16 mouse cellular contexts compared by ENCODE assay signal in the genomic region with DNA sequence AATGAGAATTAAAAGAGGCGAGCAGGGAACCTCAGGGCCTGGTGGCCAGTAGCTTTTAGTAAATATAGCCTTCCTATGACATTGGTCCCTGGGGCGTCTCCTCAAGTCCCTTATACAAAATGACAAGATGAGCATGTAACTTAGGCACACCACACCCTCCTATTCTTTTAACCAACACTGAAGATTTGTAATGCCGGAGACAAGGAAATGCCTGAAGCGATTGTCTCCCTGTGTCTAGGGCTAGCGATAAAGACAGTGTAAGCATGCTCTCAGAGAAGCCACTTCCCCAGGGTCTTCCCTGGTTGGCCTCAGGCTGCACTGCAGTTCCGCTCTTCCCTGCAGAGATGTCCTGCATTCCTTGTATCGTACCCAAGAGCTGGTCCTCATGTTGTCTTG. TPM values are rescaled to one million over a fixed set of nuclear protein-coding genes. Genes with fewer than 3 reads are reported as not detected.
DNase-seq lines count a peak whose midpoint lies in the region; ATAC-seq and TF ChIP-seq lines count a peak whose summit lies in the region.
"Had no signal": no experiment of that assay in that cellular context is flagged by ENCODE, and none has a peak within 500 bp of the region (broad histone marks: within the 10 kb centered on the region; RNA-seq: fewer than 3 reads in every experiment).

No protein-coding gene starts in this region.

- DNase-seq in intestine, embryonic 14.5 days (ENCODE audit: low spot score) = no peak
- peak; percentile 7 for DNase-seq in ZHBTc4 (ENCODE audit: low read depth, low spot score)
- no peak for DNase-seq in adrenal gland, postnatal 4 days (ENCODE audit: low spot score in 2 of 2)
- DNase-seq in hindbrain, postnatal 0 days (ENCODE audit: low spot score) = no peak
- DNase-seq: adrenal gland, adult 8-10 months; cerebellum, postnatal 10 days; gastrocnemius, postnatal 10 days; heart, adult 18-20 months; heart, postnatal 4 days; layer of hippocampus, postnatal 36 days; thymus, postnatal 25 days had no signal

- peaks cover 35% of the 10 kb centered on the region; the same call in 1 of the 2 replicates for H3K4me1 ChIP-seq in intestine, embryonic 14.5 days (replicated peaks; ENCODE audit: control insufficient read depth, insufficient read depth, low read length)
- H3K4me1 ChIP-seq in intestine, postnatal 0 days (replicated peaks; ENCODE audit: control insufficient read depth, insufficient read depth, low read length) = no peaks in the 10 kb centered on the region
- H3K4me1 ChIP-seq in intestine, embryonic 15.5 days (replicated peaks) = peaks cover 26% of the 10 kb centered on the region
- H3K4me1 ChIP-seq in small intestine, adult 2 months (ENCODE audit: control insufficient read depth, insufficient read depth, insufficient read length, low read length) = peaks cover 6% of the 10 kb centered on the region; the same call in 1 of the 2 replicates
- H3K4me1 ChIP-seq in hindbrain, postnatal 0 days (ENCODE audit: insufficient read depth, low read length) = no peaks in the 10 kb centered on the region

- TF ChIP-seq POLR2A in small intestine, adult 2 months (IDR thresholded peaks at IDR 0.05; ENCODE audit: low read depth, low read length) = no peak

- no peak overlapping the region for H3K4me2 ChIP-seq in intestine, embryonic 14.5 days (ENCODE audit: low read length)
- H3K4me2 ChIP-seq in intestine, postnatal 0 days (replicated peaks; ENCODE audit: low read depth) = no peak overlapping the region
- H3K4me2 ChIP-seq in intestine, embryonic 15.5 days (replicated peaks) = no peak overlapping the region
- no peak overlapping the region for H3K4me2 ChIP-seq in hindbrain, postnatal 0 days (ENCODE audit: low read depth, low read length)
- H3K4me2 ChIP-seq: embryonic facial prominence, embryonic 13.5 days had no signal

- no peak for TF ChIP-seq CTCF in intestine, postnatal 0 days (IDR thresholded peaks at IDR 0.05; ENCODE audit: low read depth)
- no peak for TF ChIP-seq CTCF in small intestine, adult 2 months (IDR thresholded peaks at IDR 0.05; ENCODE audit: extremely low read depth, insufficient read length, insufficient replicate concordance, low read depth, low read length)
- no peak for TF ChIP-seq CTCF in hindbrain, postnatal 0 days (IDR thresholded peaks at IDR 0.05; ENCODE audit: low read depth)

- WGBS in intestine, embryonic 14.5 days = 84% methylated on average over 7 of the region's 7 CpGs
- 81% methylated on average over 7 of the region's 7 CpGs for WGBS in intestine, postnatal 0 days
- WGBS in intestine, embryonic 15.5 days = 73% methylated on average over 7 of the region's 7 CpGs
- WGBS in small intestine, adult 2 months = 87% methylated on average over 7 of the region's 7 CpGs
- WGBS in hindbrain, postnatal 0 days = 85% methylated on average over 7 of the region's 7 CpGs

- no peak overlapping the region for H3K4me3 ChIP-seq in intestine, embryonic 14.5 days (ENCODE audit: low read depth, low read length)
- H3K4me3 ChIP-seq in intestine, postnatal 0 days (ENCODE audit: low read depth, low read length) = no peak overlapping the region
- no peak overlapping the region for H3K4me3 ChIP-seq in intestine, embryonic 15.5 days (replicated peaks)
- H3K4me3 ChIP-seq in small intestine, adult 2 months (ENCODE audit: low read depth, low read length) = no peak overlapping the region
- no peak overlapping the region for H3K4me3 ChIP-seq in hindbrain, postnatal 0 days (ENCODE audit: low read length)
- H3K4me3 ChIP-seq: embryonic facial prominence, embryonic 13.5 days had no signal

- no peaks in the 10 kb centered on the region for H3K36me3 ChIP-seq in intestine, embryonic 14.5 days (ENCODE audit: control insufficient read depth, insufficient read depth, low read length)
- H3K36me3 ChIP-seq in intestine, postnatal 0 days (ENCODE audit: control insufficient read depth, insufficient read depth) = no peaks in the 10 kb centered on the region
- H3K36me3 ChIP-seq in intestine, embryonic 15.5 days = no peaks in the 10 kb centered on the region
- H3K36me3 ChIP-seq in small intestine, adult 2 months (ENCODE audit: control insufficient read depth, insufficient read depth, low read length) = no peaks in the 10 kb centered on the region
- no peaks in the 10 kb centered on the region for H3K36me3 ChIP-seq in hindbrain, postnatal 0 days (ENCODE audit: insufficient read depth, low read length)

- no peak for ATAC-seq in intestine, embryonic 14.5 days (replicated peaks; ENCODE audit: low FRiP score, low TSS enrichment, low read depth)
- ATAC-seq in intestine, postnatal 0 days = no peak
- no peak for ATAC-seq in intestine, embryonic 15.5 days
- ATAC-seq in hindbrain, postnatal 0 days = no peak
- ATAC-seq: forebrain, embryonic 14.5 days had no signal

- no peaks in the 10 kb centered on the region for H3K9me3 ChIP-seq in intestine, embryonic 14.5 days (ENCODE audit: control insufficient read depth, low read length)
- H3K9me3 ChIP-seq in intestine, postnatal 0 days (ENCODE audit: control insufficient read depth) = no peaks in the 10 kb centered on the region
- no peaks in the 10 kb centered on the region for H3K9me3 ChIP-seq in intestine, embryonic 15.5 days
- no peaks in the 10 kb centered on the region for H3K9me3 ChIP-seq in hindbrain, postnatal 0 days (ENCODE audit: low read length)
- H3K9me3 ChIP-seq: embryonic facial prominence, embryonic 13.5 days had no signal

- H3K9ac ChIP-seq in intestine, embryonic 14.5 days (ENCODE audit: low read length) = no peak overlapping the region
- no peak overlapping the region for H3K9ac ChIP-seq in intestine, postnatal 0 days (ENCODE audit: low read depth, low read length)
- no peak overlapping the region for H3K9ac ChIP-seq in intestine, embryonic 15.5 days
- H3K9ac ChIP-seq in hindbrain, postnatal 0 days (replicated peaks; ENCODE audit: low read length) = no peak overlapping the region
- H3K9ac ChIP-seq: embryonic facial prominence, embryonic 13.5 days had no signal

- peak overlapping the region; percentile 14; the same call in 1 of the 2 replicates for H3K27ac ChIP-seq in intestine, embryonic 14.5 days (ENCODE audit: low read depth)
- H3K27ac ChIP-seq in intestine, postnatal 0 days (ENCODE audit: low read depth, low read length) = no peak overlapping the region
- H3K27ac ChIP-seq in intestine, embryonic 15.5 days = 0 out of 2 replicates have a peak overlapping the region, but pooled peaks have one; percentile 2
- H3K27ac ChIP-seq in small intestine, adult 2 months (ENCODE audit: insufficient read depth, low read depth, low read length) = peak overlapping the region; percentile 23
- H3K27ac ChIP-seq in hindbrain, postnatal 0 days = no peak overlapping the region

- no peaks in the 10 kb centered on the region for H3K27me3 ChIP-seq in intestine, embryonic 14.5 days (replicated peaks; ENCODE audit: control insufficient read depth, insufficient read depth, low read length)
- no peaks in the 10 kb centered on the region for H3K27me3 ChIP-seq in intestine, postnatal 0 days (replicated peaks; ENCODE audit: control insufficient read depth, insufficient read depth, low read length)
- H3K27me3 ChIP-seq in intestine, embryonic 15.5 days (replicated peaks) = no peaks in the 10 kb centered on the region
- H3K27me3 ChIP-seq in small intestine, adult 2 months (ENCODE audit: control insufficient read depth, insufficient read depth, low read length) = no peaks in the 10 kb centered on the region
- no peaks in the 10 kb centered on the region for H3K27me3 ChIP-seq in hindbrain, postnatal 0 days (ENCODE audit: insufficient read depth, low read length)
- H3K27me3 ChIP-seq: embryonic facial prominence, embryonic 13.5 days had no signal

RNA-seq across cellular contexts. Expression of gene Nkd1, which starts 17.8 kb away (rescaled TPM):
- polyA plus RNA-seq in intestine, embryonic 14.5 days (2014; fragmentation: Nextera tagmentation; extraction: Ambion mirVana) = 33.6 and 35.8 TPM in 2 replicates
- polyA plus RNA-seq in intestine, postnatal 0 days (2015; fragmentation: Nextera tagmentation; extraction: Ambion mirVana) = 24.5 and 26.2 TPM in 2 replicates
- polyA plus RNA-seq in intestine, embryonic 15.5 days (2015; fragmentation: Nextera tagmentation; extraction: Ambion mirVana) = 33.1 and 34.9 TPM in 2 replicates
- 13.1 and 18.3 TPM in 2 replicates for polyA plus RNA-seq in small intestine, adult 2 months (2012; rRNA removed)
- total RNA-seq in adrenal gland, postnatal 4 days (2021) = 10 to 100 TPM; 47.8 to 54.3 TPM
- total RNA-seq in hindbrain, postnatal 0 days (2014; rRNA removed) = 53.9 and 74.5 TPM in 2 replicates
- 51.1 and 52.2 TPM in 2 replicates for polyA plus RNA-seq in hindbrain, postnatal 0 days (2015; fragmentation: Nextera tagmentation; extraction: Ambion mirVana)

Comparison
In these comparisons a context has a peak if more than half of its experiments do, and no peak if none do; other contexts are left out.
1. H3K27ac ChIP-seq: peak in intestine, embryonic 14.5 days (single experiment), intestine, embryonic 15.5 days (single experiment) and small intestine, adult 2 months (single experiment); none in intestine, postnatal 0 days (single experiment) and hindbrain, postnatal 0 days (single experiment).